Mouse (Mus musculus) thymus, adult 2 months (tissue): ENCODE measurements around the gene Tfrc. TPM values are rescaled to one million over a fixed set of nuclear protein-coding genes. Genes with fewer than 3 reads are reported as not detected.

Experiments used
- DNase-seq: peaks from one replicate; pipeline ENCODE4 v3.0.0; 2021
- H3K27ac ChIP-seq: fragments of 200-500 bp; 2 replicates; pipeline ENCODE4 v1.5.1; 2012; ENCODE audit warnings: low read length, control low read depth; ENCODE audit not compliant: control insufficient read depth, insufficient read depth
- H3K27me3 ChIP-seq: fragments of 200-500 bp; 2 replicates; pipeline ENCODE4 v1.6.1; 2012; ENCODE audit warnings: mild to moderate bottlenecking, low read length, moderate library complexity, mixed read lengths; ENCODE audit not compliant: control insufficient read depth, insufficient read depth
- H3K36me3 ChIP-seq: fragments of 200-500 bp; 2 replicates; pipeline ENCODE4 v1.6.1; 2012; ENCODE audit warnings: mild to moderate bottlenecking, low read length, moderate library complexity; ENCODE audit not compliant: control insufficient read depth, insufficient read depth
- H3K4me1 ChIP-seq: fragments of 200-500 bp; replicated peaks from 2 replicates; pipeline ENCODE4 v1.6.1; 2012; ENCODE audit warnings: low read length; ENCODE audit not compliant: control insufficient read depth, insufficient read depth
- H3K4me3 ChIP-seq: fragments of 200-500 bp; 2 replicates; pipeline ENCODE4 v1.5.1; 2012; ENCODE audit warnings: mild to moderate bottlenecking, low read length, control low read depth, moderate library complexity; ENCODE audit not compliant: control insufficient read depth, insufficient read depth
- CTCF ChIP-seq: fragments of 200-500 bp; IDR thresholded peaks from 2 replicates; pipeline ENCODE4 v1.5.1; 2012; ENCODE audit warnings: mild to moderate bottlenecking, control low read depth, low read length, moderate library complexity, borderline replicate concordance; ENCODE audit not compliant: control insufficient read depth, poor library complexity, insufficient read depth; ENCODE audit errors: extremely low read depth
- POLR2A ChIP-seq: fragments of 200-500 bp; IDR thresholded peaks from 2 replicates; pipeline ENCODE4 v1.6.1; 2012; ENCODE audit warnings: mild to moderate bottlenecking, low read length, control low read depth, moderate library complexity; ENCODE audit not compliant: control insufficient read depth, poor library complexity, insufficient read depth; ENCODE audit errors: extremely low read depth
- WGBS: fragments of 180-500 bp; shearing (Covaris S2); methylation state at CpG from one replicate; pipeline ENCODE4 v1.1.7; 2018; 5-methylcytosine and 5-hydroxymethylcytosine counted together
- polyA plus RNA-seq: library from polyadenylated mRNA; depleted of rRNA; stranded (reverse); fragments of >200 nt; gene quantifications from 2 replicates; pipeline ENCODE4 v1.2.3, GENCODE M21; 2012

Tfrc gene
- polyA plus RNA-seq, 1 experiment: 14.2 TPM

GRCm38 (mm10) chr16:32595142-32595855, 13.4 kb upstream of the Tfrc start:
- no peak for DNase-seq
- H3K27ac ChIP-seq: no peak overlapping the region
- peaks cover 21% of the 10 kb centered on the region for H3K4me1 ChIP-seq
- no peaks in the 10 kb centered on the region for H3K27me3 ChIP-seq
- WGBS: 71% methylated on average over 10 of the region's 10 CpGs
- TF ChIP-seq POLR2A (no peak), CTCF (no peak)
- H3K36me3 ChIP-seq: no peaks in the 10 kb centered on the region
- H3K4me3 ChIP-seq: no peak overlapping the region

GRCm38 (mm10) chr16:32597909-32598381, 10.8 kb upstream of the Tfrc start:
- H3K4me3 ChIP-seq: no peak overlapping the region
- H3K4me1 ChIP-seq: peaks cover 21% of the 10 kb centered on the region
- DNase-seq: no peak
- H3K36me3 ChIP-seq: no peaks in the 10 kb centered on the region
- no peak for TF ChIP-seq CTCF
- TF ChIP-seq POLR2A: no peak
- H3K27me3 ChIP-seq: no peaks in the 10 kb centered on the region
- 55% methylated on average over 4 of the region's 4 CpGs for WGBS
- H3K27ac ChIP-seq: no peak overlapping the region

GRCm38 (mm10) chr16:32599151-32599550, 9.6 kb upstream of the Tfrc start:
- Histone ChIP-seq H3K4me3 (no peak overlapping the region), H3K4me1 (peaks cover 12% of the 10 kb centered on the region), H3K27me3 (no peaks in the 10 kb centered on the region), H3K36me3 (no peaks in the 10 kb centered on the region), H3K27ac (no peak overlapping the region)
- 100% methylated on average over 1 of the region's 1 CpGs for WGBS
- no peak for TF ChIP-seq CTCF
- TF ChIP-seq POLR2A: no peak
- no peak for DNase-seq

GRCm38 (mm10) chr16:32602193-32602685, 6.5 kb upstream of the Tfrc start:
- WGBS: 100% methylated on average over 3 of the region's 3 CpGs
- Histone ChIP-seq H3K4me1 (no peaks in the 10 kb centered on the region), H3K36me3 (no peaks in the 10 kb centered on the region), H3K27ac (no peak overlapping the region), H3K27me3 (no peaks in the 10 kb centered on the region), H3K4me3 (no peak overlapping the region)
- TF ChIP-seq CTCF: no peak
- no peak for TF ChIP-seq POLR2A
- DNase-seq: no peak

DNA sequence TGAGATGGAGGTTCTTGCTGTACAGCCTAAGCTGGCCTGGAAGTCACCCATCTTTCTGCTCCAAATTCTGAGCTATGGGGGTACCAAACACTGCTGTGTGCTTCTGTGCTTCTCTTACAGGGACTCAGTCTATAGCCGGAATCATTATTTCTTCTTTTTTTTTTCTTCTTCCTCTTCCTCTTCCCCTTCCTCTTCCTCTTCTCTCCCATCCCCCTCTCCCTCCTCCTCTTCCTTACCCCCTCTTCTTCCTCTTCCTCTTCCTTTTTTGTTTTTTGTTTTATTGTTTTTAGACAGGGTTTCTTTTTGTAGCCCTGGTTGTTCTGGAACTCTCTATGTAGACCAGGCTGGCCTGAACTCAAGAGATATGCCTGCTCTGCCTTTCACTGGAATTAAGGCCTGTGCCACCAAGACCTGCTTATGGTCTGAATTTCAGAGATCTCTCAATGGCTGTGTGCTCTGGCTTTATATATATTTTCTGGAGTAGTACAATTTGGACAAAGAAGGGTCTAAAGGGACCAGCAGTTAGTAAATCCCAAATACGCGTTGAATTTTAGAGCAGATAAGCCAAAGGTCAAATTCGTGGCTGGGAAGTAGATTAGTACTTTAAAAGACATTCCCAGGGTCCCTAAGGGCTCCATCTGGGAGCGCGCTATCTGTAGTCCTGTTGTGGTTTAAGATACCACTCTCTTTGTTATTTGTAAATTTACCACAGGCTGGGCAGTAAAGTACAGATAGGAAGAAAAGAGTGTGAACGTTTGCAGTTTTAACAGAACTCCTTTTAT, 967 bp upstream of the Tfrc start:
- WGBS: 78% methylated on average over 7 of the region's 7 CpGs
- Histone ChIP-seq H3K4me1 (peaks cover 3% of the 10 kb centered on the region; the same call in 1 of the 2 replicates), H3K36me3 (no peaks in the 10 kb centered on the region), H3K4me3 (no peak overlapping the region), H3K27me3 (no peaks in the 10 kb centered on the region), H3K27ac (no peak overlapping the region; the same call in 1 of the 2 replicates)
- no peak for TF ChIP-seq CTCF
- no peak for TF ChIP-seq POLR2A
- peak; percentile 3 for DNase-seq

DNA sequence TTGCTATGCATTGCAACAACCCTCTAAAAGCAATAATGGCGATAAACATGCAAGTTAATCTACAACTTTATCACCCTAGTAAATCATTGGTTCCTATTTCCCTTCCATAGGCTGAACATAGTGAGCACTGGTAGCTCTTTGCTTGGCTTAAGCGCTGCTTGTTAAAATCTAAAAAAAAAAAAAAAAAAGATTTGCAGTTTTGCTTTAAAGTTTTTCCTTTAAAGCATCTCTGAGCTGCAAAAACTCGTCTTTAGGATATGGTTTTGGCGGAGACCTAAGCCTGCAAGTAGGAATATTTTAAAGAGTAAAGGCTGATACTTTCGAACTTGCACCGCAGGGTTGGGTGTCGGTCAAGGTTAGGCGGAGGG, 392 bp upstream of the Tfrc start:
- DNase-seq: no peak
- WGBS: 5% methylated on average over 8 of the region's 8 CpGs
- TF ChIP-seq CTCF (no peak), POLR2A (no peak)

DNA sequence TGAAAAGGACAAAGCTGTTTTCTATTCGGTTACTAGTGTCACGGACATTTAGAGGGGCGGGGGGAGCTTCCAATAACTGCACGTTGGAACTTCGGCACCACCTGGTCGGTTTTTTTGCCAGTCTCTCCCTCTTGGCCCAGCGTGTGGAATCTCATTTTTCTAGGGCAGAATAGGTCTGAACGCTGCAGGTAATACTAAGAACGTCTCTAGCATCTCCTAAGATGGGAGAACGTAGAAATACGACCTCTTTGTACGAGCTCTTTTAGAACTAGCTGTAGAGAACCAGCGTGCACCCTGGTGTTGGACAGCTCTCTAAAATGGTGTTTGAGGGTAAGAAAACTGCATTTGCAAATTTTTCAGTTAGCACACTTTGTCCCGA, 670 bp downstream of the Tfrc start:
- H3K4me1 ChIP-seq: peaks cover 3% of the 10 kb centered on the region; the same call in 1 of the 2 replicates
- no peak for DNase-seq
- TF ChIP-seq CTCF: no peak
- peak overlapping the region; percentile 29 for H3K27ac ChIP-seq
- H3K36me3 ChIP-seq: peaks cover under 1% of the 10 kb centered on the region
- H3K4me3 ChIP-seq: peak overlapping the region; percentile 63
- H3K27me3 ChIP-seq: no peaks in the 10 kb centered on the region
- under 1% methylated on average over 14 of the region's 14 CpGs for WGBS

More for the DNA sequence above, 392 bp upstream of the Tfrc start:
- Histone ChIP-seq H3K36me3 (no peaks in the 10 kb centered on the region), H3K4me3 (peak overlapping the region; percentile 37), H3K27me3 (no peaks in the 10 kb centered on the region), H3K4me1 (peaks cover 3% of the 10 kb centered on the region; the same call in 1 of the 2 replicates), H3K27ac (no peak overlapping the region)
